Mouse (Mus musculus): ENCODE data around the gene Pwwp2b. TPM values are rescaled to one million over a fixed set of nuclear protein-coding genes. Genes with fewer than 3 reads are reported as not detected.
A peak's percentile ranks its signal among the peaks of the same experiment; 100 is the strongest.

The Pwwp2b gene
- polyA plus RNA-seq, 1 experiment from 2014 or later, result 16.8 TPM

GRCm38 (mm10) chr7:139309106-139309505 lies 60.8 kb downstream of the Pwwp2b start:
- no peak overlapping the region for H3K9ac ChIP-seq (ENCODE audit: low read length)
- no peak overlapping the region for H3K4me2 ChIP-seq (ENCODE audit: low read depth, low read length)
- peak overlapping the region; percentile 68 for H3K27ac ChIP-seq (ENCODE audit: low read length)
- peak; percentile 84 for ATAC-seq (ENCODE audit: low read depth)
- H3K4me1 ChIP-seq (replicated peaks; ENCODE audit: control insufficient read depth, insufficient read depth, low read length), result peaks cover 21% of the 10 kb centered on the region
- H3K36me3 ChIP-seq (ENCODE audit: control insufficient read depth, insufficient read depth, low read length), result no peaks in the 10 kb centered on the region
- WGBS, result 16% methylated on average over 2 of the region's 2 CpGs
- H3K4me3 ChIP-seq (ENCODE audit: low read length), result no peak overlapping the region
- H3K27me3 ChIP-seq (ENCODE audit: control insufficient read depth, insufficient read depth, low read depth, low read length), result no peaks in the 10 kb centered on the region; the same call in 1 of the 2 replicates
- H3K9me3 ChIP-seq (ENCODE audit: control insufficient read depth, low read length), result no peaks in the 10 kb centered on the region

DNA sequence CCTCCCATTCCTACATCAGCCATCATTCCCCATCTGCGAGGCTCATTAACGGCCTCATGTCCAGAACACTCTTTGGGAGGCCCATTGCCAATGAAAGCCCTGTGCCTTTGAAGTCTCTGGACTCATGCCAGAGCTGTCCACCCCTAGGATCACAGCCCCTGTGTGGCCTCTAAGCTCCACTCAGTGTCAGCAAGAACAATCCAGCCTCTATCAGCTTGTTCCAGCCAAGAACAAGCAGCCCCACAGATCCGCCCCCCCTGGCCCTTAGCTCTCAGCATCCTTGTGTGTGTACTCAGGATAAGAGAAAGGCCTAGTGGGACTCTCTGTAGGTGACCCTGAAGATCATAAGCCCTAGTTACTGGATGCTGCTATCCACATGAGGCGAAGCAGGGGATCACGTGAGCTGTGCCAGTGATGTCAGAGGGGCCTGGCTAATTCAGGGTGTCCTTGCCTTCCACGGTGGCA lies 62.2 kb downstream of the Pwwp2b start:
- peak; percentile 71 for ATAC-seq (ENCODE audit: low read depth)
- Histone ChIP-seq H3K27me3 (ENCODE audit: control insufficient read depth, insufficient read depth, low read depth, low read length) (no peaks in the 10 kb centered on the region), H3K9me3 (ENCODE audit: control insufficient read depth, low read length) (no peaks in the 10 kb centered on the region), H3K27ac (ENCODE audit: low read length) (no peak overlapping the region), H3K9ac (ENCODE audit: low read length) (no peak overlapping the region), H3K4me2 (ENCODE audit: low read depth, low read length) (no peak overlapping the region), H3K4me3 (ENCODE audit: low read length) (no peak overlapping the region), H3K4me1 (replicated peaks; ENCODE audit: control insufficient read depth, insufficient read depth, low read length) (peaks cover 21% of the 10 kb centered on the region), H3K36me3 (ENCODE audit: control insufficient read depth, insufficient read depth, low read length) (no peaks in the 10 kb centered on the region)
- WGBS, result 23% methylated on average over 6 of the region's 6 CpGs

DNA sequence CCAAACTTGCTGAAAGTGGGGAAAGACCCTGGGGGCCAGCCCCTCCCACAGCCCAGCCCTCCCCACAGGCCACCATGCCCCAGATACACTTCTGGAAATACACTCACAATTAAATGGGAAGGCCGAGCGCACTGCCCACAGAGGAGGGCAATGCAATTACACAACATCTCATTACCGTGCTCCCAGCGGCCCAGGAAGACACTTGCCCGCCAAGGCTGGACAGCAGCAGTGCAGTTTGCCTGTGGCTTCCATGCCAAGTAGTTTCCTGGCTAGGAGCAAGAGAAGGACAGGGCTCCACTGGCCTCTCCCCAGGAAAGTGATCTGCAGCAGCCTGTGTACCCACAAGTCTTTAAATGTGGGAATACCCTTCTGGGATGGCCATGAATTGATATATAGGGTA lies 64.4 kb downstream of the Pwwp2b start:
- ATAC-seq (ENCODE audit: low read depth), result no peak
- WGBS, result 67% methylated on average over 5 of the region's 5 CpGs
- Histone ChIP-seq H3K9me3 (ENCODE audit: control insufficient read depth, low read length) (no peaks in the 10 kb centered on the region), H3K4me3 (ENCODE audit: low read length) (no peak overlapping the region), H3K27ac (ENCODE audit: low read length) (no peak overlapping the region), H3K27me3 (ENCODE audit: control insufficient read depth, insufficient read depth, low read depth, low read length) (no peaks in the 10 kb centered on the region), H3K9ac (ENCODE audit: low read length) (no peak overlapping the region), H3K36me3 (ENCODE audit: control insufficient read depth, insufficient read depth, low read length) (no peaks in the 10 kb centered on the region), H3K4me1 (replicated peaks; ENCODE audit: control insufficient read depth, insufficient read depth, low read length) (peaks cover 21% of the 10 kb centered on the region), H3K4me2 (ENCODE audit: low read depth, low read length) (no peak overlapping the region)

- Histone ChIP-seq H3K9ac (ENCODE audit: low read length) (no peak overlapping the region), H3K9me3 (ENCODE audit: control insufficient read depth, low read length) (no peaks in the 10 kb centered on the region), H3K4me3 (ENCODE audit: low read length) (no peak overlapping the region), H3K27me3 (ENCODE audit: control insufficient read depth, insufficient read depth, low read depth, low read length) (no peaks in the 10 kb centered on the region), H3K27ac (ENCODE audit: low read length) (no peak overlapping the region), H3K36me3 (ENCODE audit: control insufficient read depth, insufficient read depth, low read length) (no peaks in the 10 kb centered on the region), H3K4me2 (ENCODE audit: low read depth, low read length) (no peak overlapping the region), H3K4me1 (replicated peaks; ENCODE audit: control insufficient read depth, insufficient read depth, low read length) (peaks cover 21% of the 10 kb centered on the region)
- WGBS, result 80% methylated on average over 5 of the region's 5 CpGs
- ATAC-seq (ENCODE audit: low read depth), result no peak
Measured at GRCm38 (mm10) chr7:139313413-139313812, 65.1 kb downstream of the Pwwp2b start.

DNA sequence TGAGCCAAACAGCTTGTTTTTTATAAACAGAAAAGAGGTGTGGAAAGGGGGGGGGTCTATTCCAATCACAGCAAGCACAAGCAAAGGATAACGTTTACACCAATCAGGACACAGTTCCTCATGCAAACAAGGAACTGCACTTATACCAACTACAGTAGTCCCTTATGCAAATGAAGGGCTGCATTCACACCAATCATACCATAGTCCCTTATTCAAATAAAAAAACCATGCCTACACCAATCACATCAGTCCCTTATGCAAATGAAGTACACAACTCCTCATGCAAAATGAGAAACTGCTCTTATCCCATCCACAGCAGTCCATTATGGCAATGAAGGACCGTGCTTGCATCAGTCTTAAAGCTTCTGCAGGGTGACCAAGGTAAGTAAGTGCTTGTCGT lies 66.4 kb downstream of the Pwwp2b start:
- H3K4me2 ChIP-seq (ENCODE audit: low read depth, low read length), result no peak overlapping the region
- no peak for ATAC-seq (ENCODE audit: low read depth)
- H3K27me3 ChIP-seq (ENCODE audit: control insufficient read depth, insufficient read depth, low read depth, low read length), result no peaks in the 10 kb centered on the region
- H3K27ac ChIP-seq (ENCODE audit: low read length), result no peak overlapping the region
- H3K4me1 ChIP-seq (replicated peaks; ENCODE audit: control insufficient read depth, insufficient read depth, low read length), result peaks cover 17% of the 10 kb centered on the region
- H3K9ac ChIP-seq (ENCODE audit: low read length), result no peak overlapping the region
- H3K9me3 ChIP-seq (ENCODE audit: control insufficient read depth, low read length), result no peaks in the 10 kb centered on the region
- 76% methylated on average over 3 of the region's 3 CpGs for WGBS
- H3K36me3 ChIP-seq (ENCODE audit: control insufficient read depth, insufficient read depth, low read length), result no peaks in the 10 kb centered on the region
- H3K4me3 ChIP-seq (ENCODE audit: low read length), result no peak overlapping the region

DNA sequence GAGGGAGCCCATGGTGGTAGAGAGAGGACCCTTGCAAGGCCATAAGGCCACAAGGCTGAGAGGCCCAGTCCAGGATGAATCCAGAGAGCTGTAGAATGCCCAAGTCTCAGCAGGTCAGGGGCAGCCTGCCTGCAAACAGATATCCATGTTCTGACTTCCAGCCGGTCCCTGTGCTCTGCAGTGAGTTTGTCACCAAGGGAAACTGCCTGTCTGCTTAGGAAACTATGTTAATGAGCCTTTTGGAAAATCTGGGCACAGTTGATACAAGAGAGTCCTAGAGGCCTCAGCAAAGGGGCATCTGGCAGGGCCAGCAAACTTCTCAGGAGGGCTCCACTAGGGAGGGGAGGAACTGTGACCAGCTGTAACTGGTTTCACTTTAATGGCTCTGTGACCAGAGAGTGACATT lies 70.7 kb downstream of the Pwwp2b start:
- Histone ChIP-seq H3K27me3 (ENCODE audit: control insufficient read depth, insufficient read depth, low read depth, low read length) (no peaks in the 10 kb centered on the region), H3K9me3 (ENCODE audit: control insufficient read depth, low read length) (no peaks in the 10 kb centered on the region), H3K9ac (ENCODE audit: low read length) (no peak overlapping the region; the same call in 1 of the 2 replicates), H3K36me3 (ENCODE audit: control insufficient read depth, insufficient read depth, low read length) (no peaks in the 10 kb centered on the region), H3K4me2 (ENCODE audit: low read depth, low read length) (no peak overlapping the region), H3K27ac (ENCODE audit: low read length) (peak overlapping the region; percentile 45), H3K4me3 (ENCODE audit: low read length) (no peak overlapping the region), H3K4me1 (replicated peaks; ENCODE audit: control insufficient read depth, insufficient read depth, low read length) (peaks cover 5% of the 10 kb centered on the region; the same call in 1 of the 2 replicates)
- 53% methylated on average over 1 of the region's 1 CpGs for WGBS
- peak; percentile 82 for ATAC-seq (ENCODE audit: low read depth)

Other genes with a start within 250 kb of the Pwwp2b start
- gene Dpysl4, start 162.5 kb upstream of the Pwwp2b start, polyA plus RNA-seq (2015; fragmentation: Nextera tagmentation; extraction: Ambion mirVana), result 4.6 and 4.8 TPM in 2 replicates
- 3.3 and 4.3 TPM in 2 replicates for gene Lrrc27, start 35.5 kb upstream of the Pwwp2b start, polyA plus RNA-seq (2015; fragmentation: Nextera tagmentation; extraction: Ambion mirVana)
- 0.18 TPM in 1 of 2 replicates, not detected in the other for gene Stk32c, start 35.2 kb upstream of the Pwwp2b start, polyA plus RNA-seq (2015; fragmentation: Nextera tagmentation; extraction: Ambion mirVana)
- 26.8 and 28.8 TPM in 2 replicates for gene Inpp5a, start 140.6 kb downstream of the Pwwp2b start, polyA plus RNA-seq (2015; fragmentation: Nextera tagmentation; extraction: Ambion mirVana)

Measured in lung, embryonic 16.5 days (tissue).